Mouse (Mus musculus) midbrain, embryonic 12.5 days (tissue): ENCODE data around the gene Defb28. TPM values are rescaled to one million over a fixed set of nuclear protein-coding genes. Genes with fewer than 3 reads are reported as not detected.

Experiments used
- ATAC-seq: fragments of 200-750 bp; cut with Nextera tagmentation; 2 replicates; pipeline ENCODE4 v1.8.0; 2017; ENCODE audit warnings: low read depth, moderate TSS enrichment, moderate library complexity; ENCODE audit not compliant: low FRiP score
- H3K27ac ChIP-seq: fragments of 300-500 bp; sonication (generic); replicated peaks from 2 replicates; pipeline ENCODE4 v1.5.1; 2016; ENCODE audit warnings: mild to moderate bottlenecking
- H3K27me3 ChIP-seq: fragments of 300-500 bp; sonication (generic); 2 replicates; pipeline ENCODE4 v1.6.1; 2016; ENCODE audit warnings: mild to moderate bottlenecking
- H3K36me3 ChIP-seq: fragments of 300-500 bp; sonication (generic); 2 replicates; pipeline ENCODE4 v1.6.1; 2016
- H3K4me1 ChIP-seq: fragments of 300-500 bp; sonication (generic); 2 replicates; pipeline ENCODE4 v1.6.1; 2016
- H3K4me2 ChIP-seq: fragments of 300-500 bp; sonication (generic); replicated peaks from 2 replicates; pipeline ENCODE4 v1.6.1; 2016; ENCODE audit warnings: mild to moderate bottlenecking, moderate library complexity
- H3K4me3 ChIP-seq: fragments of 300-500 bp; sonication (generic); 2 replicates; pipeline ENCODE4 v1.5.1; 2016; ENCODE audit warnings: mild to moderate bottlenecking
- H3K9ac ChIP-seq: fragments of 300-500 bp; sonication (generic); replicated peaks from 2 replicates; pipeline ENCODE4 v1.6.1; 2016; ENCODE audit warnings: mild to moderate bottlenecking, moderate library complexity
- H3K9me3 ChIP-seq: fragments of 300-500 bp; sonication (generic); 2 replicates; pipeline ENCODE4 v1.6.1; 2016; ENCODE audit warnings: mild to moderate bottlenecking
- WGBS: fragments of 180-500 bp; shearing (Covaris S2); methylation state at CpG from one replicate; pipeline ENCODE4 v1.1.7; 2016; 5-methylcytosine and 5-hydroxymethylcytosine counted together
- polyA plus RNA-seq: library from polyadenylated mRNA; unstranded; fragments of >200 nt; fragmentation: Nextera tagmentation; extraction: Ambion mirVana; gene quantifications from 2 replicates; pipeline ENCODE4 v1.2.1, GENCODE M21; 2016

The Defb28 gene
- polyA plus RNA-seq, 1 experiment from 2014 or later = not detected

DNA sequence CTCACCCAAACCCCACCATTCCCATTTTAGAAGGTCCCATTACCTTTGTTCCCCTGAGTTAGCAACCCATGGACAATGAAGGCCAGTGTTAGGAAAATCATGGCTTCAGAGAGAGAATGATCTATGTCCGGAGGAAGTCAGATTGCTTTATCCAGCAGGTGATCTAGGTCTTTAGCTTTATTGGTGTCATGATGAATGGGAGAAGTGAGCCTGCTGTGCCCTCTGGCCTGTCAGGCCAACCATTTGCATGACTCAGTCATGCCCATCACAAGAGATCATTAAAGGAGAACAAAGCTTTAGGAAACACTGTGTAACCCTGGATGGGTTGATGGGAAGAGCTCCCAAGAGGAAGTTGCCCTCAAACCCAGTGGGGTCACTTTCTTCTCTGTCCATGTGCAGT lies 6.5 kb upstream of the Defb28 start, which contains the start of gene Defb26:
TSS of gene Defb26 (minus strand) at position 101 of the 400 bp plus-strand sequence.
- H3K9ac ChIP-seq = no peak within 1 kb of the TSS
- H3K27ac ChIP-seq = no peak within 1 kb of the TSS
- WGBS = 71% methylated on average over 1 of the region's 1 CpGs

DNA sequence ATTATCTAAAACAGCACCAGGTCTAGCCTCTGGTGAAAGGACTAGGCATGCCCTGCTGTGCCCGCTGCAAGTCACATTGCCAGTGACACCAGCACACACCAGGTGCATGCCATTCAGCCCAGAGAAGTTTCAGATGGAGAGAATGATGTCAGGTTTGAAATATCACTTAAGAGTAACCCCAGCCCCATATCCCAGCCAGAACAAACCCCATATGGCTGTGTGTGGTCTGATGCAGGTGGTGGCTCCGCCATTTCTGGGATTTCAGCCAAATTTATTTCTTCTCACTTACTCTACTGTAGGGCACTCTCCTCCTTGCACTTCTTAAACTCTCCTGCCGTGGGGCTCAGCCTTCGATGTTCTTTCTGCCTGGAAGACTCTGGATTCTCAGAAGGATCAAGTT lies 2.0 kb upstream of the Defb28 start:
- Histone ChIP-seq H3K4me1 (no peaks in the 10 kb centered on the region), H3K9me3 (no peaks in the 10 kb centered on the region), H3K4me2 (no peak overlapping the region), H3K4me3 (no peak overlapping the region), H3K27ac (no peak overlapping the region), H3K9ac (no peak overlapping the region), H3K27me3 (no peaks in the 10 kb centered on the region), H3K36me3 (no peaks in the 10 kb centered on the region)
- ATAC-seq = no peak
- WGBS = 74% methylated on average over 4 of the region's 4 CpGs

More for the DNA sequence above, 6.5 kb upstream of the Defb28 start, which contains the start of gene Defb26:
- Histone ChIP-seq H3K27me3 (no peaks in the 10 kb centered on the region), H3K4me1 (no peaks in the 10 kb centered on the region), H3K4me2 (no peak within 1 kb of the TSS), H3K36me3 (no peaks in the 10 kb centered on the region), H3K9me3 (no peaks in the 10 kb centered on the region), H3K4me3 (no peak within 1 kb of the TSS)
- no peak for ATAC-seq

DNA sequence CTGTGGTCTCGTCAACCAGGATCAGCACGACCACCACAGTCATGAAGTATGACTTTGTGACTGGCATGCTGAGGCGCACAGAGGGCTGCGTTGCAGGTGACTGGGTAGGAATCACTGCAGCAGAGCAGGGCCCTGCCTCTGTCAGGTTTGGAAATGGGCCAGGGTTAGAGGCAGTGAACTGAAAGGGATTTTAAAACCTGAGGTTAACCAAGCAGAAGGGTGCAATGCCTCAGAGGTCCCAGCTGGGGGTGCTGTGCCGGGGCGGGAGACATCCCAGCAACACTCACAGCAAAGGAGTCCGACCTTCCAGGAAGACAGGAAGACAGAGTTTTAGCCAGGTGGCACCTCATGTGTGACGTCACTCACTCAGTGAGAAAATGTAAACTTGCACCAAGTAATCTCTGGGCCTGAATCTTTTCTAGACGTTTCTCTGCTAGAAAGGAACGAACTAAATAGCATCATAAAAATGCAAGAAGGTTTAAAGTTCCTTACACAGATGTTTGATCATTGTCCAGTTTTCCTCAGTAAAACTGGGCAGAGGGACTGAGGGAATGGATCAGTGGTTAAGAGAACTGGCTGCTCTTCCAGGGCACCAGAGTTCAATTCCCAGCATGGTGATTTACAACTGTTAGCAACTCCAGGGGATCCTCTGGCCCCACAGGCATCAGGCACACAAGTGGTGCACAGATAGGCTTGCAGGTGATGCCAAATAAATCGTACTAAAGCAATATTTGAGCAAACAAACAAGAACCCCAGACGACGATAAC lies 22.1 kb downstream of the Defb28 start, which contains the start of gene Defb29:
TSS of gene Defb29 (minus strand) at position 155 of the 767 bp plus-strand sequence.
- WGBS = 59% methylated on average over 13 of the region's 13 CpGs
- H3K36me3 ChIP-seq = no peaks in the 10 kb centered on the region
- H3K9me3 ChIP-seq = no peaks in the 10 kb centered on the region
- H3K9ac ChIP-seq = no peak within 1 kb of the TSS
- H3K27ac ChIP-seq = no peak within 1 kb of the TSS
- no peak within 1 kb of the TSS for H3K4me3 ChIP-seq
- no peaks in the 10 kb centered on the region for H3K27me3 ChIP-seq
- ATAC-seq = no peak
- no peaks in the 10 kb centered on the region for H3K4me1 ChIP-seq
- H3K4me2 ChIP-seq = no peak within 1 kb of the TSS

DNA sequence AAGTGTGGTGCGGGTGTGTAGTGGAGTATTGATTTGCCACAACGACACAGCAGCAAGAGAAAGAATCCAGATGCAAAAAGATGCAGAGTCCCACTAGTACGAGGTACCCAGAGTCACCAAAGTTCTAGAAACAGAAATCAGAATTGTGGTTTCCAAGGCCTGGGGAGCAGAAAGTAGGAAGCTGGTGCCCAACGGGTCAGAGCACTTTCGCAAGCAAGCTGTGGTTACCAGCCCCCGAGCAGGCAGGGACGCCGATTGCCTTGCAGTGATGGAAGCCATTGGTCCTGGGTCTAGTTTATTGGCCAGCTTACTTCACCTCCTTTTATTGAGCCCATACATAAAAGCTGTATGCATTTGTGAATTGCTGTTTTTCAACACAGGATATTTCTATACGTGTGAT lies 23.9 kb downstream of the Defb28 start:
- no peak overlapping the region for H3K9ac ChIP-seq
- no peak for ATAC-seq
- 87% methylated on average over 9 of the region's 9 CpGs for WGBS
- H3K27me3 ChIP-seq = no peaks in the 10 kb centered on the region
- no peaks in the 10 kb centered on the region for H3K9me3 ChIP-seq
- no peaks in the 10 kb centered on the region for H3K4me1 ChIP-seq
- no peak overlapping the region for H3K27ac ChIP-seq
- no peak overlapping the region for H3K4me2 ChIP-seq
- H3K36me3 ChIP-seq = no peaks in the 10 kb centered on the region
- no peak overlapping the region for H3K4me3 ChIP-seq

DNA sequence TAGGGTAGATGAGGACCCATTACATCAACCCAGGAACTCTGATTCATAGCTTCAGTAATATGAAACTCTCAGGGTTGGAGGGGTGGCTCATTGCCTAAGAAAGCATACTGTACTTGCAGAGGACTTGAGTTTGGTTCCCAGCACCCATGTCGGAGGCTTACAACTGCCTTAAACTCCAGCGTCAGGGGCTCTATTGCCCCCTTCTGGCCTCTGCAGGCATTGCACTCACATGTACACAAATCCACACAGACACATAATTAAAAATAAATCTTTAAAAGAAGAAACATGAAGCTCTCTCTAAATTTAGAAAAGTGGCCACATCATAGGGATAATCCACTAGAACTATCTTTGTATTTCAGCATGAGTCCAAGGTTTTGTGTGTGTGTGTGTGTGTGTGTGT lies 24.8 kb downstream of the Defb28 start:
- 69% methylated on average over 2 of the region's 2 CpGs for WGBS
- H3K9me3 ChIP-seq = no peaks in the 10 kb centered on the region

DNA sequence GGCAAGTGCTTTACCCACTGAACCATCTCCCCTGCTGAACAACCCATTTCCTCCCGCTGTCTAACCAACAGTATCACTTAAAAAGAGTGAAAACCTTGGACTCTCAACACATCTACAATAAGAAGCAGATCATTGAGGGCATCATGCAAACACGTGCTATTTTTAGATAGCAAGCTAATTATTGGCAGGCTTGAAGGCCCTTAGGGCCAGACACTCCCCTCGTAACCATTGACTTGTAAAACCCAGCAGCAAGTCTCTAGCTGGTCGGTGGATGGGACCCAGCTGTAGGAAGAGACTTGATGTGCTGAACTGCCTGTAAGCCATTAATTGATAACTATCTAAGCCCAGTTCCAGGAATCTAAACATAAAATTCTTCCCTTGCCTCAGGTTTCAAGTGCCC lies 25.4 kb downstream of the Defb28 start:
- 86% methylated on average over 4 of the region's 4 CpGs for WGBS
- ATAC-seq = no peak

More for the DNA sequence above, 24.8 kb downstream of the Defb28 start:
- Histone ChIP-seq H3K4me1 (no peaks in the 10 kb centered on the region), H3K4me2 (no peak overlapping the region), H3K27ac (no peak overlapping the region), H3K27me3 (no peaks in the 10 kb centered on the region), H3K9ac (no peak overlapping the region), H3K36me3 (no peaks in the 10 kb centered on the region), H3K4me3 (no peak overlapping the region)
- no peak for ATAC-seq

DNA sequence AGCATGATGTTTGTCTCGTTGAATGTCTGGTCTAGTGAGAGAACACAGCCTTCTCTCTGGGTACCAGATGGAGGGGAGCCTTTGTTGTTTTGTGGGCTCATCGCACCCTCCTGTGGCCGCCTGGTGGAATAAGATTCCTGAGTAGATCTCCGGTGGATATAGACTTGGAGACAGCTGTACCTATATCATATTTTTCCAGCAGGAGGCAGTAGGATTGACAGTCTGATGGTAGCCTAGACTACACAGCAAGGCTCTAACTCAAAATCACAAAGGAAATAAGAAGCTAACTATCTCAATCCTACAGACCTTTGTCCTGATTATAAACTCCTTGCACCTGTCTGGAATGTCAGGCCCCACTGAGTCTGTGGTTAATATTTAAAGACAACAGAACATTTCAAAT lies 26.6 kb downstream of the Defb28 start:
- Histone ChIP-seq H3K4me3 (no peak overlapping the region), H3K27me3 (no peaks in the 10 kb centered on the region), H3K4me2 (no peak overlapping the region), H3K4me1 (no peaks in the 10 kb centered on the region), H3K27ac (no peak overlapping the region), H3K9ac (no peak overlapping the region), H3K9me3 (no peaks in the 10 kb centered on the region), H3K36me3 (no peaks in the 10 kb centered on the region)
- WGBS = 26% methylated on average over 4 of the region's 4 CpGs
- ATAC-seq = no peak

More for the DNA sequence above, 25.4 kb downstream of the Defb28 start:
- no peak overlapping the region for H3K27ac ChIP-seq
- no peaks in the 10 kb centered on the region for H3K9me3 ChIP-seq
- H3K4me1 ChIP-seq = no peaks in the 10 kb centered on the region
- H3K4me2 ChIP-seq = no peak overlapping the region
- no peaks in the 10 kb centered on the region for H3K27me3 ChIP-seq
- no peaks in the 10 kb centered on the region for H3K36me3 ChIP-seq
- H3K4me3 ChIP-seq = no peak overlapping the region
- no peak overlapping the region for H3K9ac ChIP-seq

DNA sequence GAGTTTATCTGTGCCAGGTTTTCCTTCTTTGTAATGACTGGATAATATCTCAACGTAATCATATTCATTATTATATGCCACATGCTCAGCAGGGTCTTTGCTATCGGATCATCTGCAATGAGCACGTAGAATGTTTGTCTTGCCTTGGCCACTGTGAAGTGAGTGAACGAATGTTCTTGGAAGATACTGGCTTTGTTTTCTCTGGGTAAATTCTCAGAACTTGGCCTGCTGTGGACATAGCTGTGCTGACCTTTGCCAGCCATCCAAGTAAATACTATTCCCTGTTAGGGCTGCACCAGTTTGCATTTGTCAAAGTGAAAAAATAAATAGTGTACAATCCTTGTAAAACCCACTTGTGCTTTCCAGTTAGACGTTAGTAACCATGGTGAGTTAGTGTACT lies 30.1 kb downstream of the Defb28 start:
- WGBS = 80% methylated on average over 5 of the region's 5 CpGs
- no peaks in the 10 kb centered on the region for H3K27me3 ChIP-seq
- no peaks in the 10 kb centered on the region for H3K4me1 ChIP-seq
- ATAC-seq = no peak
- H3K4me2 ChIP-seq = no peak overlapping the region
- H3K4me3 ChIP-seq = no peak overlapping the region
- no peaks in the 10 kb centered on the region for H3K36me3 ChIP-seq
- H3K9me3 ChIP-seq = no peaks in the 10 kb centered on the region
- H3K9ac ChIP-seq = no peak overlapping the region
- no peak overlapping the region for H3K27ac ChIP-seq

DNA sequence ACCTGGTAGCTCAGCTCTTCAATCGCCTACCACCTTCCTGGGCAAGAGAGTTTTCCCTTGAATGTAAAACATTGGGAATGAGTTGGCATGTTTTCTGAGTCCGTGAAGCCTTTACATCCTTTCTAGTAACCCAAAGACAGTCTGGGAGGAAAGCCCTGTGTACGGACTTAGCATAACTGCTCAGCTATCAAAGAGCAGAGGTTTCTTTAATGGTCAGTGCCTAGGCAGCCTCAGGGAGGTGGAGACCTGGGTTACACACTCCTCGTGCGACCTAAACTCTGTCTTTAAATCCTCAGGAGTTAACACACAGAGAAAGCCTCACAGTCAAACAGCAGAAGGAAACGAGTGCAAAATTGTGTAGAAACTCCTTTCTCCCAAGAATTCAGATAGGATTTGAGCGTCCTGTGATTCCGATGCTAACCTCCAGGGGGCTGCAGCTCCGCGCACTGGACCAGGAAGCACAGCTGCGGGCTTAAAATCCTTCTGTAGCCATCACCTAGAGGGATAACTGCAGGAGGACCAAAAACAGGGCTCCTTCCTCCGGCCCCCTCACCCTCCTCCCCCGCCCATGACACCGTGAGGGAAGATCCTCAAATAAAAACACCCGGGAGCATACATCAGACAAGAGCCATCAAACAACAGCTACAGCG lies 35.8 kb downstream of the Defb28 start:
- 0 out of 2 replicates have a peak overlapping the region, but pooled peaks have one; percentile 10 for H3K4me3 ChIP-seq
- H3K4me1 ChIP-seq = peaks cover 2% of the 10 kb centered on the region; the same call in 1 of the 2 replicates
- H3K36me3 ChIP-seq = no peaks in the 10 kb centered on the region
- WGBS = 13% methylated on average over 16 of the region's 16 CpGs
- ATAC-seq = no peak
- H3K27me3 ChIP-seq = no peaks in the 10 kb centered on the region
- peak overlapping the region; percentile 38; the same call in 1 of the 2 replicates for H3K4me2 ChIP-seq
- H3K27ac ChIP-seq = no peak overlapping the region
- H3K9ac ChIP-seq = no peak overlapping the region
- H3K9me3 ChIP-seq = no peaks in the 10 kb centered on the region

DNA sequence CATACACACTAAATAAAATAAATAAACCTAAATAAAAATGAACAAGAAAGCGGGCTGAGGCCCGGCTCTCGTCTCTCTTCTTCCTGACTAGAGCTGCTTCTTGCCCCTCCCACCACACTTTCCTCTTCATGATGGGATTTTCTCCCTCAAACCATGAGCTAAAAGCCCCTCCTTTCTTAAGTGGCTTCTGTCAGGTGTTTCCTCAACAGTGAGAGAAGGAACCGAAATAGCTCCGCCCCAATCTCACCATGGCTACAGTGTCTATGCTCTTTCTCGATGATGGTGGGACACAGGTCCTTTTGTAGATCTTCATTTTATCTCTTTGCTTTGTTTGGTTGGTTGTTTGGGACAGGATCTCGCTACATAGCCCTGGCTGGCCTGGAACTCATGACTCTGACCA lies 38.6 kb downstream of the Defb28 start:
- 92% methylated on average over 7 of the region's 7 CpGs for WGBS
- Histone ChIP-seq H3K9me3 (no peaks in the 10 kb centered on the region), H3K36me3 (no peaks in the 10 kb centered on the region), H3K4me3 (no peak overlapping the region), H3K9ac (no peak overlapping the region), H3K4me2 (no peak overlapping the region), H3K27ac (no peak overlapping the region), H3K4me1 (peaks cover 2% of the 10 kb centered on the region; the same call in 1 of the 2 replicates), H3K27me3 (no peaks in the 10 kb centered on the region)
- ATAC-seq = no peak

DNA sequence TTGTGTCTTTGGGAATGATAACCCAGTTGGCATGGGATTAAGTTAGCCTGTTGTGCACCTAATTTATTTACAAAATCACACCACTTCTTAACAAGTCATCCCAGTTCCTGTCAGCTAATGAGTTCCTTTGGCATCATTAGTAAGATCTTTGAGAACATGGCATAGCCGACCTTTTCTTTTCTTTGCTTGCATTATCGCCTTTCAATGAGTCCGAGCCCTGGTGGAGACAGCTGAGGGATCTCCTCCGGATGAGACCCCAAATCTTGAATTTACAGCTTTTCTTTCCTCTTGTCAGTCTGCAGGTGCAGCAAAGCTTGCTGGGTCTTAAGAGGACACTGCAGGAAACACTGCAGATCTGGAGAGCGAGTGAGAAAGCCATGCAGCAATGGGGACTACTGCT lies 51.0 kb downstream of the Defb28 start, which contains the start of gene Gm17416:
TSS of gene Gm17416 (plus strand) at position 301 of the 400 bp plus-strand sequence.
- Histone ChIP-seq H3K4me1 (no peaks in the 10 kb centered on the region), H3K4me2 (no peak within 1 kb of the TSS), H3K9me3 (no peaks in the 10 kb centered on the region), H3K36me3 (no peaks in the 10 kb centered on the region), H3K9ac (no peak within 1 kb of the TSS), H3K27me3 (no peaks in the 10 kb centered on the region), H3K4me3 (no peak within 1 kb of the TSS), H3K27ac (no peak within 1 kb of the TSS)
- no peak for ATAC-seq
- WGBS = 88% methylated on average over 5 of the region's 5 CpGs

DNA sequence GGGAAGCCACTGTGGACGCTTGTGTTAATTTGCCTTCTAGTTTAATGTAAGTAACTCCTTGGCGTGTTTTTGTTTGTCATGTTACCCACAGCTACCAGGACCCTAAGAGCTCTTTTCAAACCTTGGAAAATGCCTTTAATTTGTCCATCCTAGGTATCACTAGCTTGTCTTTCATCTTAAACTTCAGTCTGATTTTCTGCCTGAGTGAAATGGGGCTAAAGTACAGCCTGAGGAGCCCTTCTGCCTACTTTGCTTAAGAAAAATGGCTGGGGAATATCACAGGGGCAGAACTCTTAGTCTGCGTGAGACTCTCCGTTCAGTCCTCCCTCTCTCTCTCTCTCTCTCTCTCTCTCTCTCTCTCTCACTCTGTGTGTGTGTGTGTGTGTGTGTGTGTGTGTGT lies 51.8 kb downstream of the Defb28 start:
- ATAC-seq = no peak
- Histone ChIP-seq H3K4me3 (no peak overlapping the region), H3K27me3 (no peaks in the 10 kb centered on the region), H3K4me2 (no peak overlapping the region), H3K9me3 (no peaks in the 10 kb centered on the region), H3K9ac (no peak overlapping the region), H3K4me1 (no peaks in the 10 kb centered on the region), H3K36me3 (no peaks in the 10 kb centered on the region), H3K27ac (no peak overlapping the region)
- WGBS = 80% methylated on average over 4 of the region's 4 CpGs
